Mouse (Mus musculus): ENCODE measurements around the gene Frg2f1. TPM values are rescaled to one million over a fixed set of nuclear protein-coding genes. Genes with fewer than 3 reads are reported as not detected.

Gene Frg2f1
- polyA plus RNA-seq (2012) = 0.12 and 0.25 TPM in 2 replicates

DNA sequence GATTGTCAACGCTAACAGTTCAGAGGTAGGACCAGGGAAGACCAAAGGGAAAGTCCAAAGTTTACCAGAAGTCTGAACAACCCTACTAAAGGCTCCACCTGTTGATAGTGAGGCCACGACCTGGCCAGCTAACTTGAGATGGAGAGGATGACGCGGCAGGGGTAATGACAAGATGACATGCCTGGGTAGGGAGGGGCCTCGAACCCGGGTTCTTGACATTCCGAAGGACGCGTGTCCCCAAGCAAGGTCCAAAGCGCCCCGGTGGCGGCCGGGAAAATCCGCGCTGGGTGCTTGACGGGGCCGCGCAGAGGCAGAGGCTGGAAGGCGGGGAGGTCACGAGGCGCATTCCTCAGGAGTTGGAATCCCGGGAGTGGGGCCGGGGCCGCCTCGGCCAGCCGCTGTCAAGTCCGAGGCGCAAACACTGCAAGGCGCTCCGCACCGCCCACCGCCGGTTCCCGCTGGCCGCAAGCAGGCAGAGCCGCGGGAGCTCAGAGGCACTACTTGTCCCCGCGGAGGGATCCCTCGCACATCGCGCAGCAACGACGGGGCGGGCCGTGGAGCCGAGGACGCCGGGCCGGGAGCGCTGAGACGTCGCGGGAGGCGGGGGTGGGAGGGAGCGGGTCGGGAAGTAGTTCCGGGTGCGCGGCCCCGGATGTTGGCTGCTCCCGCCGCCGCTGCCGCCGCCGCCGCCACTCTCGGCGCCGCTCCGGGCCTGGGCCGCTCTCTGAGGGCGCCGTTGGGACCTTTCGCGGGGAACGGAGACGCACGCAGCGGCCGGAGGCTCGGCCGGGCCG, at the start of gene Frg2f1:
TSS of gene Frg2f1 (minus strand) at position 499 of the 794 bp plus-strand sequence.
- no peaks in the 10 kb centered on the region for H3K36me3 ChIP-seq (ENCODE audit: control insufficient read depth)
- H3K9me3 ChIP-seq (ENCODE audit: control insufficient read depth, low read length) = no peaks in the 10 kb centered on the region
- H3K4me3 ChIP-seq (replicated peaks) = peak within 1 kb of the TSS; percentile 94
- H3K27me3 ChIP-seq (ENCODE audit: control insufficient read depth) = no peaks in the 10 kb centered on the region; the same call in 1 of the 2 replicates
- TF ChIP-seq TAL1 (IDR thresholded peaks at IDR 0.05; ENCODE audit: low read length) (no peak), GATA1 (IDR thresholded peaks at IDR 0.05; ENCODE audit: low read length) (no peak)
- peaks cover 31% of the 10 kb centered on the region for H3K4me1 ChIP-seq (ENCODE audit: control insufficient read depth)

GRCm38 (mm10) chr4:119588037-119588436, 48.7 kb upstream of the Frg2f1 start:
- H3K9me3 ChIP-seq (ENCODE audit: control insufficient read depth, low read length) = no peaks in the 10 kb centered on the region
- no peaks in the 10 kb centered on the region for H3K4me1 ChIP-seq (ENCODE audit: control insufficient read depth)
- no peak for TF ChIP-seq TAL1 (IDR thresholded peaks at IDR 0.05; ENCODE audit: low read length)
- no peak for TF ChIP-seq GATA1 (IDR thresholded peaks at IDR 0.05; ENCODE audit: low read length)
- peaks cover 16% of the 10 kb centered on the region for H3K36me3 ChIP-seq (ENCODE audit: control insufficient read depth)
- no peaks in the 10 kb centered on the region for H3K27me3 ChIP-seq (ENCODE audit: control insufficient read depth)
- no peak overlapping the region for H3K4me3 ChIP-seq (replicated peaks)

GRCm38 (mm10) chr4:119575459-119575858, 36.1 kb upstream of the Frg2f1 start:
- Histone ChIP-seq H3K27me3 (ENCODE audit: control insufficient read depth) (no peaks in the 10 kb centered on the region), H3K9me3 (ENCODE audit: control insufficient read depth, low read length) (no peaks in the 10 kb centered on the region), H3K36me3 (ENCODE audit: control insufficient read depth) (peaks cover 12% of the 10 kb centered on the region), H3K4me1 (ENCODE audit: control insufficient read depth) (no peaks in the 10 kb centered on the region), H3K4me3 (replicated peaks) (no peak overlapping the region)
- no peak for TF ChIP-seq TAL1 (IDR thresholded peaks at IDR 0.05; ENCODE audit: low read length)
- no peak for TF ChIP-seq GATA1 (IDR thresholded peaks at IDR 0.05; ENCODE audit: low read length)

GRCm38 (mm10) chr4:119574504-119574903, 35.2 kb upstream of the Frg2f1 start:
- Histone ChIP-seq H3K36me3 (ENCODE audit: control insufficient read depth) (peaks cover 12% of the 10 kb centered on the region), H3K9me3 (ENCODE audit: control insufficient read depth, low read length) (no peaks in the 10 kb centered on the region), H3K4me1 (ENCODE audit: control insufficient read depth) (no peaks in the 10 kb centered on the region), H3K27me3 (ENCODE audit: control insufficient read depth) (no peaks in the 10 kb centered on the region), H3K4me3 (replicated peaks) (no peak overlapping the region)
- TF ChIP-seq TAL1 (IDR thresholded peaks at IDR 0.05; ENCODE audit: low read length) = no peak
- no peak for TF ChIP-seq GATA1 (IDR thresholded peaks at IDR 0.05; ENCODE audit: low read length)

DNA sequence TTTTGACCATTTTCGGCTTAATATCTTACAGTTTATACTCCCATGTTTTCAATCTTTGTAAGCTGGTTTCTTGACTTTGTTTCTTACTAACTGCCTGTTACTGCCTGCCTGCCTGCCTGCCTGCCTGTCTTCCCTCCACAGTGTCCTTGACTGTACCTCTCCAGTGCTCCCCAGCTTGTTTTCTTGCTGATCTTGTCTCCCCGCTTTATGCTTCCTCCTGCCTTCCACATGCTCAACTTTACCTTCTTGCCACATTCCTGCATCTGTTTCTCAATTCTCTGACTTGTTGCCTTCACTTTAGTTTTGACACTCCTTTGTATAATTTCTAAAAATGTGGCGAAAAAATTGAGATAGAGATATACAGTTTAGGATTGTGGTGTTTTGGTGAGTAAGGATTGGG, 33.4 kb upstream of the Frg2f1 start:
- peaks cover 12% of the 10 kb centered on the region for H3K36me3 ChIP-seq (ENCODE audit: control insufficient read depth)
- H3K4me1 ChIP-seq (ENCODE audit: control insufficient read depth) = no peaks in the 10 kb centered on the region
- H3K27me3 ChIP-seq (ENCODE audit: control insufficient read depth) = no peaks in the 10 kb centered on the region
- H3K4me3 ChIP-seq (replicated peaks) = no peak overlapping the region
- no peaks in the 10 kb centered on the region for H3K9me3 ChIP-seq (ENCODE audit: control insufficient read depth, low read length)
- TF ChIP-seq TAL1 (IDR thresholded peaks at IDR 0.05; ENCODE audit: low read length) (no peak), GATA1 (IDR thresholded peaks at IDR 0.05; ENCODE audit: low read length) (no peak)

- TF ChIP-seq GATA1 (IDR thresholded peaks at IDR 0.05; ENCODE audit: low read length) = no peak
- no peak for TF ChIP-seq TAL1 (IDR thresholded peaks at IDR 0.05; ENCODE audit: low read length)
- H3K27me3 ChIP-seq (ENCODE audit: control insufficient read depth) = no peaks in the 10 kb centered on the region
- H3K36me3 ChIP-seq (ENCODE audit: control insufficient read depth) = peaks cover 7% of the 10 kb centered on the region
- no peaks in the 10 kb centered on the region for H3K4me1 ChIP-seq (ENCODE audit: control insufficient read depth)
- H3K4me3 ChIP-seq (replicated peaks) = no peak overlapping the region
- H3K9me3 ChIP-seq (ENCODE audit: control insufficient read depth, low read length) = peaks cover 4% of the 10 kb centered on the region
These were observed 27.1 kb upstream of the Frg2f1 start for GRCm38 (mm10) chr4:119566322-119566835.

DNA sequence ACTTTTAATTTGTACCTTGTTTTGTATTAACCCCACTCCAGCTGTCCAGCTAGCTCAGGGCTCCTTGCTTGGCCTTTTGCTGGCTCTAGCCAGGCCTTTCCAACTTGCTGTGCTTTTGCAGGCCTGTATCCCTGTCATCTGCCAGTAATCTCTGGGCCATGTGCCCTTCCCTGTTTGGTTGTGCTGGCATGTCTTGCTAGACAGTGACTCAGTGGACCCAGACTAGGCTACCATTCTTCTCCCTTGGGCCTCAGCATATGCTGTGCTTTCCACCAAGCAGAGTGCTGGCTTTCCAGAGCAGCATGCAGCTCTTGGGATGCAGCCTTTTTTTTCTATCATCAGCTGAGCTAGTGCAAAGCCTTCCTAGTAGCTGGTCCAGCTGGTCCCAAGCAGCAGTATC, 23.8 kb upstream of the Frg2f1 start:
- no peak for TF ChIP-seq GATA1 (IDR thresholded peaks at IDR 0.05; ENCODE audit: low read length)
- TF ChIP-seq TAL1 (IDR thresholded peaks at IDR 0.05; ENCODE audit: low read length) = no peak
- Histone ChIP-seq H3K4me1 (ENCODE audit: control insufficient read depth) (no peaks in the 10 kb centered on the region), H3K27me3 (ENCODE audit: control insufficient read depth) (no peaks in the 10 kb centered on the region), H3K36me3 (ENCODE audit: control insufficient read depth) (peaks cover 9% of the 10 kb centered on the region), H3K4me3 (replicated peaks) (no peak overlapping the region), H3K9me3 (ENCODE audit: control insufficient read depth, low read length) (peaks cover 4% of the 10 kb centered on the region)

GRCm38 (mm10) chr4:119555466-119555865, 16.1 kb upstream of the Frg2f1 start:
- H3K9me3 ChIP-seq (ENCODE audit: control insufficient read depth, low read length) = no peaks in the 10 kb centered on the region
- H3K27me3 ChIP-seq (ENCODE audit: control insufficient read depth) = no peaks in the 10 kb centered on the region
- peaks cover 9% of the 10 kb centered on the region; the same call in 1 of the 2 replicates for H3K4me1 ChIP-seq (ENCODE audit: control insufficient read depth)
- no peak for TF ChIP-seq GATA1 (IDR thresholded peaks at IDR 0.05; ENCODE audit: low read length)
- no peak for TF ChIP-seq TAL1 (IDR thresholded peaks at IDR 0.05; ENCODE audit: low read length)
- no peaks in the 10 kb centered on the region for H3K36me3 ChIP-seq (ENCODE audit: control insufficient read depth)
- no peak overlapping the region for H3K4me3 ChIP-seq (replicated peaks)

DNA sequence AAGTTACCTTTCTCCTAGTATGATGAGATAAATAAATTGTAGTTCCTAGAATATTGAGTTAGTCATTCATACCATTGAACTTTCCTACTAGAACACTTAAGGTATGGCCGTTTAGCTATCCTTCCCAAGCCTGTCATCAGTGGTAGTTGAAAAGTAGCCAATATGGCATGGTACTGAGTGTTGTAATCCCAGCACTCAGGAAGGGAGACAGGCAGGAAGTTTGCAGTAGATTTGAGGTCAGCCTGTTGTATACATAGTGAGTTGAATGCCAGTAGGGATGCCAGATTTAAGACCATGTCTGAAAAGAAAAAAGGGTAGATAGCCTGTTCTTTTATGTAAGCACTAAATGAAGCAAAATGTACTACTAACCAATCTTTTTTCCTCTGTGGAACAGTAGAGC, 11.5 kb upstream of the Frg2f1 start:
- H3K4me3 ChIP-seq (replicated peaks) = no peak overlapping the region
- H3K9me3 ChIP-seq (ENCODE audit: control insufficient read depth, low read length) = no peaks in the 10 kb centered on the region
- TF ChIP-seq TAL1 (IDR thresholded peaks at IDR 0.05; ENCODE audit: low read length) = no peak
- no peaks in the 10 kb centered on the region for H3K27me3 ChIP-seq (ENCODE audit: control insufficient read depth)
- peaks cover 9% of the 10 kb centered on the region; the same call in 1 of the 2 replicates for H3K4me1 ChIP-seq (ENCODE audit: control insufficient read depth)
- no peaks in the 10 kb centered on the region for H3K36me3 ChIP-seq (ENCODE audit: control insufficient read depth)
